Mouse (Mus musculus) E14TG2a.4 (cell line): ENCODE measurements at regions not wholly inside any gene's neighbourhood (a gene's known extent, or its start where the extent isn't known, plus 50 kb on each side); places are given as distances from the start of the nearest gene placed in this dataset.

Experiments used
- H3K27me3 ChIP-seq: 2 replicates; pipeline ENCODE4 v1.6.1; 2014; ENCODE audit warnings: low read length, control low read depth; ENCODE audit not compliant: insufficient read depth
- H3K36me3 ChIP-seq: 2 replicates; pipeline ENCODE4 v1.6.1; 2014; ENCODE audit warnings: low read length, control low read depth; ENCODE audit not compliant: insufficient read depth
- H3K4me1 ChIP-seq: replicated peaks from 2 replicates; pipeline ENCODE4 v1.6.1; 2014; ENCODE audit warnings: low read depth, low read length, control low read depth
- H3K4me3 ChIP-seq: replicated peaks from 2 replicates; pipeline ENCODE4 v1.5.1; 2014; ENCODE audit warnings: mild to moderate bottlenecking, low read length
- H3K9me3 ChIP-seq: 2 replicates; pipeline ENCODE4 v1.6.1; 2014; ENCODE audit warnings: low read length, control low read depth
- CTCF ChIP-seq: conservative IDR thresholded peaks from 2 replicates; pipeline ENCODE4 v1.5.1; 2014; ENCODE audit warnings: low read length
- NANOG ChIP-seq: IDR thresholded peaks from 2 replicates; pipeline ENCODE4 v1.6.1; 2014; ENCODE audit warnings: borderline replicate concordance, low read length, mixed read lengths
- POU5F1 ChIP-seq: IDR thresholded peaks from 2 replicates; pipeline ENCODE4 v1.6.1; 2014; ENCODE audit warnings: low read length, borderline replicate concordance

GRCm38 (mm10) chr9:41914611-41915010 lies 209.5 kb downstream of the Sorl1 start:
- H3K4me1 ChIP-seq: peaks cover 13% of the 10 kb centered on the region
- no peak overlapping the region for H3K4me3 ChIP-seq
- H3K27me3 ChIP-seq: peaks cover 15% of the 10 kb centered on the region
- no peaks in the 10 kb centered on the region for H3K36me3 ChIP-seq
- TF ChIP-seq POU5F1: no peak
- TF ChIP-seq CTCF: peak; percentile 35
- no peak for TF ChIP-seq NANOG
- H3K9me3 ChIP-seq: no peaks in the 10 kb centered on the region

DNA sequence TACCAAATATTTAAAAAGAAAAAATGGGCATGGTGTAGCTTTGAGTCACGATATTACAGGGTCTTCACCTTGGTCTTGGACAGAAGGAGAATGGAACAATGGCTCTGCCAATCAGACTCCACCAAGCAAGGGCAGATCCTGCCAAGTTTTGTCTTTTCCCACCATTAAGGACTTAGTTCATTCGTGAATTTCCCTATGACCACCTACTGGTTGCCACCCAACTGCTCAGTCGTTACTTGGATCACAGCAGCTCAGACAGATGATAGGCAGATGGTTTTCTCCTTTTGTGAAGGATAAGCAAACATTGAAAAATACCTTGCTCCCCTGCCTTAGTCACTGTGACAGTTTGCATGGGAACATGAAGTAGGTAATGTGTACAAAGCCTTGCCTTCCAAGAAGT lies 210.2 kb downstream of the Sorl1 start:
- no peak for TF ChIP-seq NANOG
- no peak for TF ChIP-seq POU5F1
- no peak for TF ChIP-seq CTCF
- peaks cover 13% of the 10 kb centered on the region for H3K4me1 ChIP-seq
- H3K9me3 ChIP-seq: no peaks in the 10 kb centered on the region
- H3K27me3 ChIP-seq: peaks cover 15% of the 10 kb centered on the region
- no peak overlapping the region for H3K4me3 ChIP-seq
- no peaks in the 10 kb centered on the region for H3K36me3 ChIP-seq

GRCm38 (mm10) chr9:41912482-41912881 lies 211.6 kb downstream of the Sorl1 start:
- Histone ChIP-seq H3K27me3 (peaks cover 12% of the 10 kb centered on the region), H3K9me3 (no peaks in the 10 kb centered on the region), H3K36me3 (no peaks in the 10 kb centered on the region), H3K4me3 (no peak overlapping the region), H3K4me1 (peaks cover 13% of the 10 kb centered on the region)
- TF ChIP-seq POU5F1: no peak
- TF ChIP-seq CTCF: no peak
- no peak for TF ChIP-seq NANOG

GRCm38 (mm10) chr9:41900606-41900974 lies 223.5 kb downstream of the Sorl1 start:
- Histone ChIP-seq H3K27me3 (peaks cover 11% of the 10 kb centered on the region; the same call in 1 of the 2 replicates), H3K4me1 (peaks cover 29% of the 10 kb centered on the region)

DNA sequence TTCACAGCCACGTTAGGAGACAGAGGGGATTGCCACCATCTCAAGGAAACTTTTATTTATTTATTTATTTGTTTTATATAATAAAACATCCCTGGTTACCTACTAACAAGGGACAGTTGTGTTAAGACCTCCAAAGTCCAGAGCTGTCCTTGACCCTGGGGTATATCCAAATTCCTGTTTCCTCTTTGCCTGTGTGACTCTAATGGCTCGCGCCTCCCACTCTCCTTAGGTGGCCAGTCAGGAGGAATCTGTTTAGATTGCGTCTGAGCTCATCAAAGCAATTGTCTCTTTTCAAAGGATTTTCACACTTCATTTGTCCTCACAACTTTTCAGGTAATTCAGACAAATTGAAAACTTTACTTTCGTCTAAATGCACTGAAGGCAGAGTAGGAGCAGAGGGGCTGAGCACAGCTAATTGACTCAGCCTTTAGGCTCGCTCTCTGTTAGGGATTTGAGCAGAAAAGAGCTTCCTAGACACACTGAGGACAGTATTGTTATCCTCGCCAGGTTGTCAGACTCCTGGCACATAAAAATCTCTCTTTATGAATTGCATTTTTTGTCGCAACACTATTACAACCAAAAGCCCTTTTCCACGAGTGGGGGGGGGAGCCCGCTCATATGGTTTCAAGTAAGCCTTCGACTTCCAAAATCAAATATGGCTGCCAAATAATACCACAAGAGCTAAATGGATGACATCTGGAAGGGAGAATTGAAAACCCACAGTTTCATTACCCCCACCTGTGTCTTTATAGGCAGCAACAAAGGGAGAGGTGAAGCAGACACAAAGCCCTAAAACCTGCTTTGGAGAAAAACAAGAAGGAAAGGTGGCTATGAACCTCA lies 224.1 kb downstream of the Sorl1 start:
- no peaks in the 10 kb centered on the region for H3K36me3 ChIP-seq
- peaks cover 11% of the 10 kb centered on the region; the same call in 1 of the 2 replicates for H3K27me3 ChIP-seq
- peaks cover 29% of the 10 kb centered on the region for H3K4me1 ChIP-seq
- no peak overlapping the region for H3K4me3 ChIP-seq
- TF ChIP-seq NANOG: peak; percentile 48; the same call in 1 of the 2 replicates
- no peak for TF ChIP-seq POU5F1
- H3K9me3 ChIP-seq: no peaks in the 10 kb centered on the region

More at GRCm38 (mm10) chr9:41900606-41900974, 223.5 kb downstream of the Sorl1 start:
- H3K4me3 ChIP-seq: no peak overlapping the region
- no peak for TF ChIP-seq POU5F1
- no peaks in the 10 kb centered on the region for H3K36me3 ChIP-seq
- H3K9me3 ChIP-seq: no peaks in the 10 kb centered on the region

GRCm38 (mm10) chr9:41895106-41895505 lies 229.0 kb downstream of the Sorl1 start:
- TF ChIP-seq POU5F1: no peak
- TF ChIP-seq NANOG: no peak
- no peak for TF ChIP-seq CTCF
- H3K4me3 ChIP-seq: no peak overlapping the region

DNA sequence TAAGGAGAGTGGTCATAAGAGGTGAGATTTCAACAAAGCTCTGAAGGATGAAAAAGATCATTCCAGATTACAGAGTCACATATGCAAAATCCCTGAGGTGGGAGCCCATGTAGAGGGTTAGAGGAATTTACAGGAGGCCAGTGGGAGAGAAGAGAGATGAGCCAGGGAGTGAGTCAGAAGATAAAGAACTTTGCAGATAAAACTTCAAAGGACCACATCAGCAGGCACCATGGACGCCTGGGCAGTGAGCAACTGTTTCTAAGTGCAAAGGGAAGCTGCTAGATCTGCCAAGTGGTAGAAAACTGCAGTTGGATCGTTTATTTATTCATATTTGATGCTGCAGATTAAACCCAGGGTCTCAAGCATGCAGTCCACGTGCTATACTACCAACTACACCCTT lies 231.3 kb downstream of the Sorl1 start:
- TF ChIP-seq CTCF (no peak), NANOG (no peak), POU5F1 (no peak)
- Histone ChIP-seq H3K4me3 (no peak overlapping the region), H3K36me3 (no peaks in the 10 kb centered on the region), H3K27me3 (peaks cover 36% of the 10 kb centered on the region), H3K9me3 (no peaks in the 10 kb centered on the region), H3K4me1 (peaks cover 21% of the 10 kb centered on the region)

More at GRCm38 (mm10) chr9:41895106-41895505, 229.0 kb downstream of the Sorl1 start:
- peaks cover 38% of the 10 kb centered on the region for H3K4me1 ChIP-seq
- H3K9me3 ChIP-seq: no peaks in the 10 kb centered on the region
- H3K36me3 ChIP-seq: no peaks in the 10 kb centered on the region
- peaks cover 28% of the 10 kb centered on the region for H3K27me3 ChIP-seq

- Histone ChIP-seq H3K4me1 (peaks cover 23% of the 10 kb centered on the region), H3K27me3 (peaks cover 42% of the 10 kb centered on the region), H3K36me3 (no peaks in the 10 kb centered on the region), H3K9me3 (no peaks in the 10 kb centered on the region), H3K4me3 (no peak overlapping the region)
- TF ChIP-seq CTCF (no peak), POU5F1 (no peak), NANOG (no peak)
Observed at GRCm38 (mm10) chr9:41891206-41891605, 232.9 kb downstream of the Sorl1 start.
